Mouse (Mus musculus) kidney, postnatal 10 days (tissue): ENCODE results near the gene Col7a1.
A peak's percentile ranks its signal among the peaks of the same experiment; 100 is the strongest.

Experiments
- DNase-seq: peaks from one replicate; pipeline ENCODE4 v3.0.0; 2021; ENCODE audit warnings: mixed read lengths

The Col7a1 gene

DNA sequence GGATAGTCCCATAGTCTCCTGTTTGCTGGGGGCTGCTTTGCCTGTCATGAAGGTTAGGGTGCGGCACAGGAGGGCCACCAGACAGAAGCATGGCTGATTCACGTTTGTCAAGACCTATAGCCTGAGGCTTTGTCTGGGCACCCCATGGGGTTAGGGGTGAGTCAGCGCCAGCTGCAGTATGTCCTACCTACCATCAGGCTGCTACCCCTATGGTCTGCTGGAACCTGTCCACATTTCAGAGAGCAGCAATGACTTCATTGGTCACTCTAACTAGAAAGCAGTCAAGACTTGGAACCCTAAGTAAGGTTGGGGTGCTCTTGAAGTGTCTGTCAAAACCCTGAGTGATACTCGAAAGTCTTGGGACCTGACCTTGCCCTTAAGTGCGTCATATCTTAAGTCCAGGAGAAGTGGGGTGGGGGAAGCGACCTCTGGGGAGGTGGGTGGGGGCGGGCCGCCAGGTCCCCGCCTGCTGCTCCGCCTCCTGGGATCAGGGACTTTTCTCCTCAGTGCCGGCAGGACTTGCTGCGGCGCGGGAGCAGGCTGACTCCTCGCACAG, at the start of gene Col7a1:
Col7a1 (plus strand) TSS at position 506 of the 556 bp plus-strand sequence.
- peak; percentile 27 for DNase-seq

DNA sequence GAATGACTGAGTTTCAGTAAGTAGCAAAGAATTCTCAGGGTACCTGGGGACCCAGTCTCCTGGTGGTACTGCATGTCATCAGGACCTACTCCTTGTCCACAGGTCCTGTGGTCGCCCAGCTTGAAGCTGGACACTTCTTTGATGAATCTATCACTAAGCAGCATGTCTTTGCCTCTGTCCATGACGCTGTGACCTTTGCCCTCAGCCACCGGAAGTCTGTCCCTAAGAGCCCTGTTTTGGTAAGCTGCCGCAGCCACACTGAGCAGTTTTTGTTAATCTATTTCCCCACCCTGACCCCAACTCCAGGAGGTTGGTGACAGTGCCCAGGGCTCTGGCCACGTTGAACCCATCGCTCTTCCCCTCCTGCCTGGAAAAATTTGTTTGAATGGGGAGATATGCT, 41.1 kb upstream of the Col7a1 start:
- peak; percentile 51 for DNase-seq

DNA sequence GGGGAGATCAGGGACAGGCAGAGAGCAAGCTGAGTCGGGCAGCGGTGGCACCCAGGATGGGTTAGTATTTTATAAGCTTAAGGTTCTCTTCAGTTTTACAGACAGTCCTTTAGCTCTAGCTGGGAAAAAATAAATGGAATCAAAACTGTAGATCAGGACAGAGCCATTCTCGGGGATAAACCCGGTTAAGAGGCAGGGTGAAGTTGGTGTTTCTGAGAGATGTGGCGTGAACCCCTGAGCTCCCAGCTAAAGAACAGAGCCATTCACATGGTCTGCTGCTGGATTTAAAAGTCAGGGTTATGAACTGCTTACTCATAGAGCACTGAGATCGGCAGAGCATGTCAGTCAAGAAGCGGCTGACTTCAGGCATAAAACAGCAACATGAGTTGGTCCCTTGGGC, 40.2 kb upstream of the Col7a1 start:
- no peak for DNase-seq

DNA sequence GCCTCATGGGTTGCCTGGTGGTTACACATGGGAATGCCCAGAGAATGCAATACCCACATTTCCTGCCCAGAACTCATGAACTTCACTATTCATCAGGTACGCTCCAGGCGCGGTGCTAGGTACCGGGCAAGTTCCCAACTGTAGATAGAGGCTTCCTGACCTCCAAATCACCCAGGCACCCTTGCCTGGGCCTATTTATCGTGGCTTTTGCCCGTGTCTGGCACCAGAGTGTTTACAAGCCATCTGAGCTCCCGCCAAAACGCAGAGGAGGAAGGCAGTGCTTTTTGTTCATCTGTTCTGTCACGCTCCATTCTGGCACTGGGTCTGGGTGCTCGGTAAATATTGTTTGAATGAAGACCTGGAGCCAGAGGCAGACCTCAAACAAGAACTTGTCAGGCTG, 39.8 kb upstream of the Col7a1 start:
- no peak for DNase-seq

DNA sequence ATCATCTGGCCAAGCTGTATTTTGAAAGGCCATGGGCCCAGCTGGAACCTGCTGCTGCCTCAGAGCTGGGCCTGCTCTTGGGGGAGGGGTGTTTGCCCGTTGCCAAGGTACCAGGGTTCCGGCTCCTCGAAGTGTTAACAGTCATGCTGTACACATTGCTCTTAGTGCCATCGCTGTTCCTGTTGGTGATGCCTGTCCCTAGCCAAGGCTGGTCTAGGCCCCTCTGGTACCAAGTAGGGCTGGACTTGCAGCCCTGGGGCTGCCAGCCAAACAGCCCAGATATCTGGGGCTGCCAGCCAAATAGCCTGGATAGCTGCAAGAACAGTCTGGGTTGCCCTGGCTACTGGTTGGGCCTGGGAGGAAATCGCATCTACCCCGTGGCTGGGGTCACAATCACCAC, 38.9 kb upstream of the Col7a1 start, which contains the start of gene Tmem89:
Tmem89 (plus strand) TSS at position 129 of the 400 bp plus-strand sequence.
- DNase-seq: no peak

DNA sequence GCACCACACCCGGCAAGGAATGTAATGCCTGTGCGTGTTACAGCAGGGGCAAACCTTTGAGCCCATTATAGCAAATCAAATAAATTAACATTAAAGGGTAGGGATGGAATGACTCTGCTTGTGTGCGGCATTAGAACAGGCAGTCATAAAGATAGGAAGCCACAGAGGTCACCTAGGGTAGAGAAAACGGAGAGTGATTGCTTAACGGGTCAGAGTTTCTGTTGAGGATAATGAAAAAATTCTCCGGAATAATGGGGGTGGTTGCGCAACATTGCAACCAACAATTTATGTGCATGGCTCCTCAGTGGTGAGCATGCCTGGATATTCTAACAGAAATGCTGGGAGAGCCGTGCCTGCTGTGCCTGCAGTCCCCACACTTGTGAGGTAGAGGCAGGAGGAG, 27.5 kb upstream of the Col7a1 start:
- no peak for DNase-seq

DNA sequence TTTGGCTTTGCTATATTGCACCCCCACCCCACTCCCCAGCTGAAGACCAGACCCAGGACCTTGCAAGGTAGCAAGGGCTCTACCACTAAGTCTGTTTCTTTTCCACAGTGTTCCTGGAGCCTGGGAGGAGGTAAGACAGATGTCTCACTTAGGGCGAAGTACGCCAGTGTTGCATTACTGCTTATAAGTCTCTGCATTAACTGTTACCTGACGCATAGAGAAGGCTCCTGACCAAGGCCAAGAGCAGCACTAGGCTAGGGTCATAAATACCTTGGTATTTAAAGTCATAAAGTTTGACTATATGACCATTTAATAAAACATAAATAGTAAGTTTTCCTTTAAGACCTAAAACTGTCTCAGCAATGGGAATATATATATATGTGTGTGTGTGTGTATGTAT, 25.0 kb upstream of the Col7a1 start:
- DNase-seq: no peak

DNA sequence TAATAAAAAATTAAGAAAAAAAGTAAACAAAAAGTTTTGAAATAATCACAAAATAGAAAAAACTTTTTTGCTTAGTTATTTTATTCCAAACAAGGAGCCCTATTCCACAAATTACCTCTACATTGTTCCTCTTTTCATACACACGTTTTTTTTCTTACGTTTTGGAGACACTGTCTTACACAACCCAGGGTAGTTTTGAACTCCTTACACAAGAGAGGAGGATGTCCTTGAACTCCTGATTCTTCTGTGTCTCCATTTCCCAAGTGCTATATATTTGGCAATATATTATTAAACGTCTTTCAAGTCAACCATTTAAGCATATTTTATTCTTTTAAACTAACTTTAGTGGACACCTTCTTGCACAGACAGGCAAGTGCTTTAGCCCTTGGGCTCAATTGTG, 17.4 kb upstream of the Col7a1 start:
- no peak for DNase-seq

DNA sequence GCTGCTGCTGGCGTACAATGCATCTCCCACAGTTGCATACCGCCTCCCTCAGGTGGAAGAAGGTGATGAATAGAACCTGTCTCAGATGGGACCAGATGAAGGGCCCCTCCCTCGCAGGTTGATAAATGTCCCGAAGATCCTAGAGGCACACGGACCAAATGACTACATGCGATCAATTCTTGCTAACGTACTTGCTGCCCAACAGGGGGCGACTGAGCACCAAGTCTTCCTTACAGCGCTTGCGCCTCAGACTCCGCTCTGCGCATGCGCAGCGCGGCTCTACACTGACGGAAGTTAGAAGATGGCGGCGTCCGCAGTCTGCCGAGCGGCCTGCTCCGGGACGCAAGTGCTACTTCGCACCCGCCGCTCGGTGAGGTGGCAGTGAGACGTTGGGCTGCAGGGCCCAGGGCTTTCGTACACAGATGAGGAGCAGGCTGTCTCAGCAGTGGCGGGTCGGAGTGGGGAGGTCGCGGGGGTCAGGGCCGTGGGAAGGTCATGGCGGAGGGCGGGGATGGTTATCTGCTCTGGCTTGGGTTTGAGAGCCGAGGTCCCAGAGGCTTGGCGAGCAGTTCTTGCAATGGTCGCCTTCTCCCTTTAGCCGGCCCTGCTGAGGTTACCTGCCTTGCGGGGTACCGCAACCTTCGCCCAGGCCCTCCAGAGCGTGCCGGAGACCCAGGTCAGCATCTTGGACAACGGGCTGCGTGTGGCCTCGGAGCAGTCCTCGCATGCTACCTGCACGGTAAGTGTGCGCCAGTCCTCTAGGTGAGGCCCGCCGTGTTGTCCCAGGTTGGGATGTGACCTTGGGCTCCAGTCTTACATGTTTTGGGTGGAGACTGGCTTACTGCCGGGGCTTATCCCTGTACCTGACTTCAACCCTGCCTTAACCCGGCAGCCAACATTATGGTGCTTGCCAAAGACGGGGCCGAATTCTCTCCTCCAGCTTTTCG, 16.7 kb upstream of the Col7a1 start, which contains the start of gene Uqcrc1:
Uqcrc1 (plus strand) TSS at position 216 of the 947 bp plus-strand sequence.
- DNase-seq: peak; percentile 99

DNA sequence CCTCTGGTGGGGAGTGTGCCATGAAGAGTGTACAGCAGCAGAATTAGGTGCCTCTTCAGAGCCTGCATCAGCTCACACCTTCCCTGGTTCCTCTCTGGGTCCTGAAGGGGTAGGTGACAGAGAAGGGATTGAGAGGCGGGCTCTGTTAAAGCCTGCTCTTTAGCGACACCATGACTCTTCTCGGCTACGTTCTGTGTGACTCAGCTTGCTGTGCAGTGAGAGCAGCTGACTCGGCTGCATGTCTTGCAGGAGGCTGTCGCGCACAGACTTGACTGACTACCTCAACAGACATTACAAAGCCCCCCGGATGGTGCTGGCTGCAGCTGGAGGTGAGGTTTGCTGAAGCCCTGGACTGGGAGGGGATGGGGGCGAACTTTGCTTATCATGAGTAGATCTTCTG, 8.3 kb upstream of the Col7a1 start:
- DNase-seq: no peak

DNA sequence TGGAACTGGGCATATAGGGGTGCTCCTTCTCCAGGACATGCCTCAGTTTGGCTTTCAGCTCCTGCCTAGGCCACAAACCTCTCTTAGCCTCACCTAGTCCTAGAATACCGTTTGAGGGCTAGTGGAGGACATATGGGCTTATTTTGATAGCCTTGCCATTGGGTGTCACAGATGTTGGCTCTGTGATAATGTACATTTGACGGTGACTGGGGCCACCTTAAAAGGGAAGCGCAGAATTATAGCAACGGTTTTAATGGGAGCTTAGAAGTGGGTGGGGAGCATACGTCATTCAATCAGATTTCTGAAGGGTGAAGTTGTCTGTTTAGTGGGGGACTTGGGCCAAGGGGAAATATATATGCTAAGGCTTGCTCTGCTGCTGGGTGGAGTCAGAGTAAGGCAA, 7.8 kb upstream of the Col7a1 start:
- DNase-seq: no peak

DNA sequence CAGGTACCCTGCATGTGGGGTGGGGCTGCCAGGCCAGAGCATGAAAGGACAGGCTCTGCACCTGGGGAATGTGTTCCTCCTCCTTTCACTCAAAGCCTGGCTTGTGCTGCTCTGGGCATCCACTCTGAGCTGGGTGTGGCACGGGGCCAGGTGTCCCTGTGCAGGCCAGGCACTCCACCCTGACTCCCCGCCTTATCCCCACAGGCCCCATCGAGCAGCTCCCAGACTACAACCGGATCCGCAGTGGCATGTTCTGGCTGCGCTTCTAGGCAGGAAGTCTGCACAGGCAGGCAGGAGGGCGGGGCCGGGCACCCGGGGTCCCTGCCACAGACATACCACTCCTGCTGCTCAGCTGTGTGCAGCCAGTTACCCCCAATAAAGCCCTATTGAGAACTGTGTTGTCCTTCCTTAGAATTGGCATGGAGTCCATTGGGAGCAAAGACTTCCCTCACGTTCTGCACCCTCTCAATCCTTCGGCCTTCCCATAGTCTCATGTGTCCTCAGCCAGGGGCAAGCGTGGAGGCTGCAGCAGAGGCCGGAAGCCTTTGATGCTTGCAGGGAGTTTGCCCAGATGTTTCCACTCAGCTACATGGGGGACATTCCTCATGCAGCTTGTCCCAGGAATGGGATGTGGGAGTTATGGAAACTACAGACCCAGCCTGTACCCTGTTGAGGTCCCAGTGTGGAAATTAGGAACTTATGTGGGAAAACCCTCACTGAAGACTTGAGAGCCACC, 4.0 kb upstream of the Col7a1 start:
- peak; percentile 74 for DNase-seq

DNA sequence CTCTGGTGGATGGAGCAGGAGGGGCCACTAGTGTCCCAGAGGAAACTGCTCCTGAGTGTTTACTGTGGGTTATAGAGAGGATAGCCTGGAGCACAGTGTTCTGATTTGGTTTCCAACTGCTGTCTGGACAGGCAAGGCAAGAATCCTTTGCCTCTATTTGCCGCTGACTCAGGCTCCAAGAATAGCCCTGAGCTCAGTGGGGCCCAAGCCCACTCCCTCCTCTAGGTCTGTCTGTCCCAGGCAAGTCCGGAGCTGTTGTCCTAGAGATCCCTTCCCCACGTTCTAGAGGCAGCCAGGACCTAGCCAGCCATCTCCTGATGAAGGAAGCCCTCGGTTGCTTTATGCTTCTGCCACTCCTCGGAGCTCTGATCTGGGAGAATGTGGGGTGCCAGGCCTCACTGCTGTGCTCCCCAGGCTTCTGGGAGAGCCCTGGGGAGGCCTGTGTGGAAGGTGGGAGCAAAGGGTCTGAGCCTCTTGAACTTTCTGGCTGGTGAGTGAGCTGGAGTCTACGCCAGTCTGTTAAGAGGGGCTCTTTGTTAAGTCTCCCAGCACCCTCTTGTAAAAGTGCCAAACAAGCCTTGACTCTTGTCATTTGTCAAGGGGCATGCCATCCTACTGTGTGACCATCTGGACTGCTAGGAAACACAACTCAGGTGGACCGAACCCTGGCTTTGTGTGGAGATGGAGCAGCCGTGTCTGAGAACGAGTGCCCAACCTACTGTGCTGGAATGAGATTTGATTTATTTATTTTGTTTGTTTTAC, 3.2 kb upstream of the Col7a1 start:
- no peak for DNase-seq

DNA sequence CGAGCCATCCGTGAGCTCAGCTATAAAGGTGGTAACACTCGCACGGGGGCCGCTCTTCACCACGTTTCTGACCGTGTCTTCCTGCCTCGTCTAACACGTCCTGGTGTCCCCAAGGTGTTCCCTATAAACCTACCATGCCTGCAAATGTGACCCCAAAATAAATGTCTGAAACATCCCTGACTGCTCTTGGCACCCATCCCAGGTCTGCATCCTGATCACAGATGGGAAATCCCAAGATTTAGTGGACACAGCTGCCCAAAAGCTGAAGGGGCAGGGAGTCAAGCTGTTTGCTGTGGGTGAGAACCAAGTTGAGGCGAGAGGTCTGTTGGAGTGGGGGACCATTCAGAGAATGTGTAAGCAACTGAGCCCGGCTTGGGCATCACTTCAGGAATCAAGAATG, 1.9 kb downstream of the Col7a1 start:
- peak; percentile 41 for DNase-seq

DNA sequence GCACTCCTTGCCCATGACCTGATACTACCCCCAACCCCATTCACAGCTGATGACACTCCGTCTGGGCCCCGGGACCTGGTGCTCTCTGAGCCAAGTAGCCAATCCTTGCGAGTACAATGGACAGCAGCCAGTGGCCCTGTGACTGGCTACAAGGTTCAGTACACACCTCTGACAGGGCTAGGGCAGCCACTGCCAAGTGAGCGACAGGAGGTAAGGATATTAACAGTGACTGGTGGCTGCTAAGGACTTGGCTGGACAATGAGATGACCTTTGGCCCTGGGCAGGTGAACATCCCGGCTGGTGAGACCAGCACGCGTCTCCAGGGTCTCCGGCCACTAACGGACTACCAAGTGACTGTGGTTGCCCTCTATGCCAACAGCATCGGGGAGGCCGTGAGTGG, 2.5 kb downstream of the Col7a1 start:
- no peak for DNase-seq

DNA sequence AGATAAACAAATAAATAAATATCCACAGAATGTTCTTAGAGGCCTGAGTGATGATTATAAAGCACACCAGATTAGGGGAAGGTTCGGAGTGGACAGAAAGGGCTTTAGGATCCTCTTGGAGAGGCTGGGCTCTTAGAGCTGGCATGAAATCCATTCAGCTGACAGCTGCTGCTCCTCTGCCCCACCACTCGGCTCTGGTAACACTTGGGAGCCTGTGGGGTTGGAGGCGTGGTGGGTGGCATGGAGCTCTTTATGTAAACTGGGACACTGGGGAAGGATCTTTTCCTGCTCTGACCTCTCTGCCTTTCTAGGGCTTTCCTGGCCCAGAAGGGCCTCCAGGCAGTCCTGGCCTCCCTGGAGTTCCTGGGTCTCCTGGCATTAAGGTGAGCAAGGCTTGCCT, 10.2 kb downstream of the Col7a1 start:
- DNase-seq: no peak

DNA sequence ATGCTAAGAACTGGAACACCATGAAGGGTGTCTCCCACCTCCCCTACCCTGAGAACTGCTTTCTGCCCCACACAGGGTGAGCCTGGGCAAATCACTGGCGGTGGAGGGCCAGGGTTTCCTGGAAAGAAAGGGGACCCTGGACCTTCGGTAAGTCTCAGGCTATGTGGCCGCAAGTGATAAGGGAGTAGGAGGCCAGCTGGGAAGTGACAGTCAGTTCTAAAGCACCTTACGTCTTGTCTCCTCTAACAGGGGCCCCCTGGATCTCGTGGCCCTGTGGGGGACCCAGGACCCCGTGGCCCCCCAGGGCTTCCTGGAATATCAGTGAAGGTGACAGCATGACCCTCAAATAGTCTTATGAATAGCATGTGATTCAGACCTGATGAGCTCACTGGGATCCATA, 11.0 kb downstream of the Col7a1 start:
- DNase-seq: no peak

DNA sequence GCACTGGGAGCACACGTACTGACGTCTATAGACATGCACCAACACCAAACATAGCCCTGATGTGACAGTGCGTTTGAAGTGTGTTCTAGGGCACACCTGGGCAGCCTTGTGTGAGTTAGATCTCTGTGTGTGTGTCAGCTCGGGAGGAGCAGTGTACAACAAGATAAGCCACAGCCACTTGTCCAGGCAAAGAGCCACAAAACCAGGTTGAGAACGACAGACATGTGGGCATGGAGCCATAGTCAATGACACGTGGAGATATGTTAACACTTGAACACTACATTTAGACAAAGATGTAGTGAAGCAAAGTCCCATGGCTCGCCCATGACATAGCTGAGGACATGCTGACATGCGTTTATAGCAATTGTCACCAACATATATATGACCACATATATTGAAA, 17.2 kb downstream of the Col7a1 start:
- no peak for DNase-seq

DNA sequence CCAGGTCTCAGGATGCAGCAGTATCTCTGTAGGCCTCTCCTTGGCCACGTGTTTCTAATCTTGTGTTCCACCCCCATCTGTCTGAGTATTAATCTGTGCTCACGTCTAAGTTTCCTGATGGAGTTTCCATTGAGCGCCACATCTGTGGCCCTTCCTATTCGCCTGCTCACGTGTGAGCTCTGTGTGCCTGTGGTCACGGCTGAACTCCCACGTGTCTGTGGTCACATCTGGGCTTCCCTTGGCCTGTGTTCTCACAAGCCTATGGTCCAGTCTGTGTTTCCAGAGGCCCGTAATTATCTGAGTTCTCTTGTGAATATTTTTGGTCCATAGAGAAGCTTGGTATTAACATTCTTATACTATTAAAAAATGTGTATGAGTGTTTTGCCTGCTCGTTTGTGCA, 23.1 kb downstream of the Col7a1 start:
- no peak for DNase-seq

DNA sequence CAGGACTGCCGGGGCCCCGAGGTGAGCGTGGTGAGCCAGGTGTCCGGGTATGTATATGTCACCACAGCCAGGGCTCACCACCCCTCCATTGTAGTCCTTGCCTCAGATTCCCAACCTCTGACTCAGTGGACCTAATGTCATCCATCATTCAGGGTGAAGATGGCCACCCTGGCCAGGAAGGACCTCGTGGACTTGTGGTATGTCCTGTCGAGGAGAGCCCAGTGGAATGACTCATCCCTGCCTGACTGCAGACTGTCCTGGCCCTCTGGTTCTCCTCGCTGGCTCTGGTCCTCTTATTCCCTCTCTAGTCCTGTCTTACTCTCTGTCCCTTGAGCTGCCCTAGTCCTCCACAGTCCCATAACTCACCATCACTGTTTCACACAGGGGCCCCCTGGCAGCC, 24.6 kb downstream of the Col7a1 start:
- no peak for DNase-seq

DNA sequence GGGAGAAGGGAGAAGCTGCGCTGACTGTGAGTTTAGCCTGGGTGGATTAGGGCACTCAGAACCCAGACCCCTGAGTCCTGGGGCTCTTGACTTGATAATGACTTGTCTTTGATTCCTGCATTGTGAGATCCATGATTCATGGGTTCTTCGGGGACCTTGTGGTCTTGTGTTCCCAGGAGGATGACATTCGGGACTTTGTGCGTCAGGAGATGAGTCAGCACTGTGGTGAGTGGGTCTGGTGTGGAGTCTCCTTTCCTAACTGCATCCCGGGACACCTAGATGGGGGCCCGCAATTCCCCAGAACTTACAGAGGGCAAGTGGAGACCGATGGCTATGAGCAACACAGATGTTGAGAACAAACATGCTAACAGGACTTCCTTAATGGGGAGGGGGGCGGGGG, 29.1 kb downstream of the Col7a1 start:
- no peak for DNase-seq

DNA sequence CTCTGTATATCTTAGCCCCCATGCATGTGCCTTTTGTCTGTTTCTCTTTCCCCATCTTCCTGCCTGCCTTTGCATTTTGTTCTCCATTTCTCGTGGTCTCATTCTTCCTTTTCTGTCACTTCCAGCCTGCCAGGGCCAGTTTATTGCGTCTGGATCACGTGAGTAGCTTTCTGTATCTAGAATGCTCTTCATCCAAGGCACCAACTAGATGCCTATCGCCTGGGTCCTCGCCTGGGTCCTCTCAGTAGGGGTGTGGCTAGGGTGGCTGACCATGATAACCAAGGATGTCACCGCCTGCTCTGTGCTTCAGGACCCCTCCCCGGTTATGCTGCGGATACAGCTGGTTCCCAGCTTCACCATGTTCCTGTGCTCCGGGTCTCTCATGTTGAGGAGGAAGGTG, 29.8 kb downstream of the Col7a1 start:
- no peak for DNase-seq

DNA sequence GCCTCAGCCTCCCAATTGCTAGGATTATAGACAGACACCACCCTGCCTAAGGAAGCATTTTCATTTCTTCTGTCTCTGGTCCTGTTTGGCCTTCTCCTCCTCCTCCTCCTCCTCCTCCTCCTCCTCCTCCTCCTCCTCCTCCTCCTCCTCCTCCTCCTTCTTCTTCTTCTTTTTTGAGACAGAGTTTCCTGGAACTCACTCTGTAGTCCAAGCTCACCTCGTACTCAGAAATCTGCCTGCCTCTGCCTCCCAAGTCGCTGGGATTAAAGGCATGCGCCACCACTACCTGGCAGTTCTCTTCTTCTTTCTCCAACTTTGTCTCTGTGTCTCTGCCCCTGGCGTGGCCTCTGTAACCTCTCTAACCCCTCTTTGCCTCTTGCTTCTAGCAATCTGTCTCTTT, 32.3 kb downstream of the Col7a1 start, which contains the start of gene Ucn2:
Ucn2 (plus strand) TSS at position 301 of the 400 bp plus-strand sequence.
- no peak for DNase-seq
